Mouse (Mus musculus) myocyte (in vitro differentiated cells): ENCODE measurements around the gene Slc12a5. TPM values are rescaled to one million over a fixed set of nuclear protein-coding genes. Genes with fewer than 3 reads are reported as not detected.
A peak's percentile ranks its signal among the peaks of the same experiment; 100 is the strongest.

Experiments used
- H3K27me3 ChIP-seq: one replicate; pipeline ENCODE4 v1.6.1; 2011; ENCODE audit not compliant: control insufficient read depth, insufficient read depth, insufficient read length
- H3K36me3 ChIP-seq: one replicate; pipeline ENCODE4 v1.6.1; 2011; ENCODE audit not compliant: control insufficient read depth, insufficient read depth
- H3K4me2 ChIP-seq: one replicate; pipeline ENCODE4 v1.6.1; 2011; ENCODE audit warnings: low read depth, control low read depth
- H3K4me3 ChIP-seq: one replicate; pipeline ENCODE4 v1.5.1; 2011; ENCODE audit warnings: mild to moderate bottlenecking, control low read depth, moderate library complexity
- H3K79me2 ChIP-seq: one replicate; pipeline ENCODE4 v1.6.1; 2011; ENCODE audit not compliant: control insufficient read depth, insufficient read depth
- H3ac ChIP-seq: one replicate; pipeline ENCODE4 v1.6.1; 2011; ENCODE audit not compliant: control insufficient read depth, insufficient read length
- CEBPB ChIP-seq: IDR thresholded peaks from 2 replicates; pipeline ENCODE4 v1.6.1; 2011; ENCODE audit warnings: mild to moderate bottlenecking, moderate library complexity; ENCODE audit not compliant: poor library complexity, insufficient read depth, severe bottlenecking
- E2F4 ChIP-seq: IDR thresholded peaks from one replicate; pipeline ENCODE4 v1.6.1; 2011; ENCODE audit warnings: mild to moderate bottlenecking, control low read depth, moderate library complexity; ENCODE audit not compliant: insufficient read depth
- MAX ChIP-seq: IDR thresholded peaks from one replicate; pipeline ENCODE4 v1.6.1; 2011; ENCODE audit warnings: low read depth, mild to moderate bottlenecking, control low read depth
- MYOD1 ChIP-seq, 3 experiments: IDR thresholded peaks; one replicate each; pipeline ENCODE4 v1.6.1; 2011; ENCODE audit warnings: control low read depth in 2 of 3, low read depth in 2 of 3, mild to moderate bottlenecking in 2 of 3, moderate library complexity in 1 of 3; ENCODE audit not compliant: insufficient read length in 2 of 3, control insufficient read depth in 1 of 3
- MYOG ChIP-seq, 3 experiments: IDR thresholded peaks; one replicate each; pipeline ENCODE4 v1.6.1; 2011; ENCODE audit warnings: control low read depth in 2 of 3, low read depth in 2 of 3, mild to moderate bottlenecking in 2 of 3; ENCODE audit not compliant: insufficient read length in 2 of 3, control insufficient read depth in 1 of 3, insufficient read depth in 1 of 3
- POLR2A ChIP-seq: IDR thresholded peaks from one replicate; pipeline ENCODE4 v1.6.1; 2011; ENCODE audit warnings: low read depth, mild to moderate bottlenecking, control low read depth, moderate library complexity; ENCODE audit not compliant: insufficient read length
- POLR2AphosphoS2 ChIP-seq: IDR thresholded peaks from one replicate; pipeline ENCODE4 v1.6.1; 2011; ENCODE audit warnings: low read depth, control low read depth; ENCODE audit not compliant: insufficient read length
- REST ChIP-seq: IDR thresholded peaks from one replicate; pipeline ENCODE4 v1.6.1; 2011; ENCODE audit warnings: mild to moderate bottlenecking, control low read depth, moderate library complexity; ENCODE audit not compliant: insufficient read depth, insufficient read length
- SRF ChIP-seq: IDR thresholded peaks from one replicate; pipeline ENCODE4 v1.6.1; 2011; ENCODE audit warnings: low read depth; ENCODE audit not compliant: control insufficient read depth, insufficient read length
- TCF12 ChIP-seq: IDR thresholded peaks from one replicate; pipeline ENCODE4 v1.6.1; 2011; ENCODE audit warnings: mild to moderate bottlenecking, control low read depth; ENCODE audit not compliant: poor library complexity, insufficient read depth, severe bottlenecking
- TCF3 ChIP-seq: IDR thresholded peaks from one replicate; pipeline ENCODE4 v1.6.1; 2011; ENCODE audit warnings: low read depth, control low read depth; ENCODE audit not compliant: insufficient read length
- USF1 ChIP-seq: IDR thresholded peaks from one replicate; pipeline ENCODE4 v1.6.1; 2011; ENCODE audit warnings: low read depth, mild to moderate bottlenecking, control low read depth, moderate library complexity
- polyA plus RNA-seq: library from polyadenylated mRNA; unstranded; fragments of >200 nt; fragmentation: generic; extraction: Trizol; gene quantifications from one replicate; pipeline ENCODE4 v1.2.1, GENCODE M21; 2012; ENCODE audit warnings: missing spikeins

Slc12a5 gene
- polyA plus RNA-seq, 1 experiment = 0.52 TPM

GRCm38 (mm10) chr2:165034131-165035057 is 73.8 kb downstream of the Slc12a5 start, which contains the start of gene Ncoa5:
TSS of gene Ncoa5 (minus strand) at chr2:165034867.
- peaks cover 48% of the 10 kb centered on the region for H3K79me2 ChIP-seq
- H3K4me3 ChIP-seq = peak within 1 kb of the TSS; percentile 65
- H3K36me3 ChIP-seq = no peaks in the 10 kb centered on the region
- H3K27me3 ChIP-seq = peaks cover 8% of the 10 kb centered on the region
- peak; percentile 92 for TF ChIP-seq POLR2A
- TF ChIP-seq MYOG (IDR thresholded peaks at IDR 0.05; ENCODE audit: control insufficient read depth in 1 of 3, insufficient read depth in 1 of 3, insufficient read length in 2 of 3, low read depth in 2 of 3) = peak in 2 of 3 experiments; percentile 7 to 47
- TF ChIP-seq POLR2AphosphoS2 = peak; percentile 89
- TF ChIP-seq REST = peak; percentile 13
- no peak for TF ChIP-seq CEBPB
- TF ChIP-seq SRF = no peak
- peak within 1 kb of the TSS; percentile 98 for H3ac ChIP-seq
- H3K4me2 ChIP-seq = peak within 1 kb of the TSS; percentile 92

- H3K4me2 ChIP-seq = peak overlapping the region; percentile 92
- no peaks in the 10 kb centered on the region for H3K36me3 ChIP-seq
- peak overlapping the region; percentile 98 for H3ac ChIP-seq
- TF ChIP-seq TCF12 (no peak), CEBPB (no peak)
- H3K27me3 ChIP-seq = peaks cover 13% of the 10 kb centered on the region
- H3K79me2 ChIP-seq = peaks cover 42% of the 10 kb centered on the region
- peak overlapping the region; percentile 65 for H3K4me3 ChIP-seq
These were observed 74.4 kb downstream of the Slc12a5 start for GRCm38 (mm10) chr2:165035058-165035431.

GRCm38 (mm10) chr2:165037415-165037814 is 76.8 kb downstream of the Slc12a5 start:
- Histone ChIP-seq H3K27me3 (peaks cover 13% of the 10 kb centered on the region), H3K79me2 (peaks cover 19% of the 10 kb centered on the region), H3K4me2 (no peak overlapping the region), H3K36me3 (no peaks in the 10 kb centered on the region), H3ac (no peak overlapping the region), H3K4me3 (no peak overlapping the region)
- TF ChIP-seq USF1 (no peak), MYOG (IDR thresholded peaks at IDR 0.05; ENCODE audit: control insufficient read depth in 1 of 3, insufficient read depth in 1 of 3, insufficient read length in 2 of 3, low read depth in 2 of 3) (no peak), MAX (no peak), TCF3 (no peak), POLR2A (no peak), REST (no peak), POLR2AphosphoS2 (no peak)

GRCm38 (mm10) chr2:165042126-165042525 is 81.5 kb downstream of the Slc12a5 start:
- H3K4me3 ChIP-seq = no peak overlapping the region
- no peak overlapping the region for H3K4me2 ChIP-seq
- no peaks in the 10 kb centered on the region for H3K36me3 ChIP-seq
- H3K27me3 ChIP-seq = peaks cover 13% of the 10 kb centered on the region
- TF ChIP-seq MYOG (IDR thresholded peaks at IDR 0.05; ENCODE audit: control insufficient read depth in 1 of 3, insufficient read depth in 1 of 3, insufficient read length in 2 of 3, low read depth in 2 of 3) (no peak), MYOD1 (IDR thresholded peaks at IDR 0.05; ENCODE audit: control insufficient read depth in 1 of 3, insufficient read length in 2 of 3, low read depth in 2 of 3) (no peak), POLR2AphosphoS2 (no peak), TCF12 (no peak), REST (no peak), POLR2A (no peak), MAX (no peak), USF1 (no peak), SRF (no peak)
- H3K79me2 ChIP-seq = no peaks in the 10 kb centered on the region
- no peak overlapping the region for H3ac ChIP-seq

- H3K27me3 ChIP-seq = peaks cover 16% of the 10 kb centered on the region
- H3K36me3 ChIP-seq = no peaks in the 10 kb centered on the region
- H3K4me2 ChIP-seq = peak overlapping the region; percentile 57
- TF ChIP-seq MYOD1 (IDR thresholded peaks at IDR 0.05; ENCODE audit: control insufficient read depth in 1 of 3, insufficient read length in 2 of 3, low read depth in 2 of 3) (no peak), TCF12 (no peak), MAX (no peak), E2F4 (no peak), SRF (no peak), TCF3 (no peak), REST (no peak), CEBPB (no peak), USF1 (no peak), POLR2A (no peak), POLR2AphosphoS2 (no peak), MYOG (IDR thresholded peaks at IDR 0.05; ENCODE audit: control insufficient read depth in 1 of 3, insufficient read depth in 1 of 3, insufficient read length in 2 of 3, low read depth in 2 of 3) (no peak)
- no peaks in the 10 kb centered on the region for H3K79me2 ChIP-seq
- no peak overlapping the region for H3K4me3 ChIP-seq
- no peak overlapping the region for H3ac ChIP-seq
These were observed 82.6 kb downstream of the Slc12a5 start for GRCm38 (mm10) chr2:165043090-165043636.
